Mouse (Mus musculus): ENCODE data around the gene Myog.

- TF ChIP-seq CTCF (IDR thresholded peaks at IDR 0.05; ENCODE audit: low read depth, low read length) (no peak), POLR2A (IDR thresholded peaks at IDR 0.05; ENCODE audit: borderline replicate concordance, low read depth, low read length) (no peak)
Measured at GRCm38 (mm10) chr1:134291555-134291954, 1.8 kb downstream of the Myog start.

Data from bone marrow macrophage, adult 2 months (primary cell).